Mouse (Mus musculus): ENCODE measurements around the gene Cyp2d22. TPM values are rescaled to one million over a fixed set of nuclear protein-coding genes. Genes with fewer than 3 reads are reported as not detected.

Cyp2d22 gene
- total RNA-seq, 1 experiment from 2014 or later: 0.10 TPM

DNA sequence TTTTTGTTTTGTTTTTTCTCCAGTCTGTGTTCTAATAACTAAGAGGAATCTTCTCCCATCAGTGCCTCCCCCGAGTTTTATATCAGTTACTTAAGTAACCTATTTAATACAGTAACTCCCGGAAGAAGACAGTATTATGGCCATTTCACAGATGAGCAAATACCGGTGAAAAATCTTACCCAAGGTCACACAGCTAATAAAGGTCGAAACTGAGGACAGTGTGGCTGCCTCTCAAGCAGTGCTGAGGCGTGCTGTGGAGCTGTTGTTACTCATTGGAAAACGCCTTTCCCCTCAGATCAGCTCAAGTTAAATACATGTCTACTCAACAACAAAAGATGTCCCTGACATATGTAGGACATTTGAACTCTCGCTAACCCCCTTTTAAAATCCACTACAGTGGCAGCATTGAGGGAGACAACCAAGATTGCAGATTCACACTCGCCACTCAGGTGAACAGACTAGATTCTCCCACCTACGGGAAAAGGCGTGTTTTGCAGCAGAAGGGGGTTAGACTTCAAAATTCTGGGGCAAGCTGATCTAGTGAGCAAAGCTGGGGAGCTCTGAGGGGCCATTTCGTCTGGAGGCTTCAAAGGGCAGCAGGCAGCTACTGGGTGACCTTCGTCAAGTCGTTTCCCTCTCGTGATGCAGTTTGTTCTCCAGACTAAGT, 26.8 kb downstream of the Cyp2d22 start:
- no peak for ATAC-seq (replicated peaks in 1 of 2; ENCODE audit: insufficient read depth in 1 of 2, low FRiP score in 2 of 2, low TSS enrichment in 1 of 2, low read depth in 1 of 2, poor library complexity in 2 of 2, severe bottlenecking in 2 of 2)

- ATAC-seq (replicated peaks in 1 of 2; ENCODE audit: insufficient read depth in 1 of 2, low FRiP score in 2 of 2, low TSS enrichment in 1 of 2, low read depth in 1 of 2, poor library complexity in 2 of 2, severe bottlenecking in 2 of 2): no peak
These were observed 28.6 kb downstream of the Cyp2d22 start for GRCm38 (mm10) chr15:82351480-82351879.

DNA sequence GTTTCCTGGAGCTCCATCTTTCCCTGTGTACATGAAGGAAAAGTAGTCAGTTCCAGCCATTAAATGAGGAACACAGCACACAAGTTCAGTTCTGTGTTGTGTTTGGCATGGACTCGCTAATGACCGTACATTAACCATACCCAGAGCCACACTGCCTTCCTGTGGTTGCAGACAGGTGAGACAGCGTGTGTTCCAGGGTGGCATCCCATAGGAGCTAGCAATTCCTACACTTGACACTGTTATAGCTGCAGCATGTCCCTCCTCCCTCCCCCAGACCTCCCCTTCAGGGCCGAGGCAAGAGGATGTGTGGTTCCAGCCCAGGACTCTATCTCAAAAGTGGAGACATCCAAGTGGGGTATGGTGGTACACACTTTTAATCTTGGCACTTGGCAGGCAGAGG, 29.7 kb downstream of the Cyp2d22 start:
- ATAC-seq (replicated peaks in 1 of 2; ENCODE audit: insufficient read depth in 1 of 2, low FRiP score in 2 of 2, low TSS enrichment in 1 of 2, low read depth in 1 of 2, poor library complexity in 2 of 2, severe bottlenecking in 2 of 2): no peak

DNA sequence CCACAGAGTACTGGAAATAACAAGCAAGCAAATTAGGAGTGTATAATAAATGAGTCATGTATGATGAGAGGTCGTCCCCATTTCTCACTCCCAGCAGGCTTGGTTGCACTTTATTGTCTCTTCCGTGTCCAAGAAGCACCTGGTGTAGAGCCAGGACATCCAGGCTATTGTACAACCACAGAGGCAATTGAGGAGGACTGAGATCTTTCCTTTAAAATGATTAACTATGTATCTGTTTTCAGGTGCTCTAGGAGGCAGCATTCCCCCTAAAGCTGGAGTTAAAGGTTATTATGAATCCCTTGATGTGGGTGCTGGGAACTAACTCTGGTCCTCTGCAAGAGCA, 31.1 kb downstream of the Cyp2d22 start:
- ATAC-seq (replicated peaks in 1 of 2; ENCODE audit: insufficient read depth in 1 of 2, low FRiP score in 2 of 2, low TSS enrichment in 1 of 2, low read depth in 1 of 2, poor library complexity in 2 of 2, severe bottlenecking in 2 of 2): no peak

- no peak for ATAC-seq (replicated peaks in 1 of 2; ENCODE audit: insufficient read depth in 1 of 2, low FRiP score in 2 of 2, low TSS enrichment in 1 of 2, low read depth in 1 of 2, poor library complexity in 2 of 2, severe bottlenecking in 2 of 2)
These were observed 31.6 kb downstream of the Cyp2d22 start for GRCm38 (mm10) chr15:82348258-82348998.

DNA sequence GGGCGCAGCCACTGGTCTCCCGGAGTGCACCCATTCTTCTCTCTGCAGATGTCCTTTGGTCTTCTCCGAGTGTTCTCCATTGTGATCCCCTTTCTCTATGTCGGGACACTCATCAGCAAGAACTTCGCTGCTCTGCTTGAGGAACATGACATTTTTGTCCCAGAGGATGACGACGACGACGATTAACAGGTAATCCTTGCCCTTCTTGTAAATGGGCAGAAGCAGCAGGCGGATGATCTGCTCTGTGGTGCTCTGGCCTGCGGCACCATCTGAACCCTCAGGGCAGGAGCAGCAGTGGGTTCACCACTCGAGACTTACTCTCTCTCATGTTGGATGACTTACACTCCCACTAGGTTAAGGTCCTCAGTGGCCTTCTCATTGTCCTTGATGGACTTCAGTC, 32.2 kb downstream of the Cyp2d22 start:
- no peak for ATAC-seq (replicated peaks in 1 of 2; ENCODE audit: insufficient read depth in 1 of 2, low FRiP score in 2 of 2, low TSS enrichment in 1 of 2, low read depth in 1 of 2, poor library complexity in 2 of 2, severe bottlenecking in 2 of 2)

DNA sequence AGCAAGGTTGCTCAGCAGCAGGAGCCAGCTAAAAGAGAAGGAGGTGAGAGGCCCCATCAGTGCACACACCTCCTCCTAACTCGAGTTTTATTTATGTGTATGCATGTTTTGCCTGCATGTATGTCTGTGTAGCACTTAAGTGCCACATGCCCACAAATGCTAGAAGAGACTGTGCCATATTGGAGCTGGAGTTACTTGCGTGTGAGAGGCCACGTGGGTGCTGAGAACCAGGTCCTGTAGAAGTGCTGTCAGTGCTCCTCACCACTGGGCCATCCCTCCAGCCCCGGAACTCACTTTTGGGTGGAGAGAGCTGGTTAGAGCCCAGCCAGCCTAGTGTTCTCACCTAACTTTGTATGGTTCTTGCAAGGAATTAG, 32.8 kb downstream of the Cyp2d22 start:
- ATAC-seq (replicated peaks in 1 of 2; ENCODE audit: insufficient read depth in 1 of 2, low FRiP score in 2 of 2, low TSS enrichment in 1 of 2, low read depth in 1 of 2, poor library complexity in 2 of 2, severe bottlenecking in 2 of 2): no peak

- ATAC-seq (replicated peaks in 1 of 2; ENCODE audit: insufficient read depth in 1 of 2, low FRiP score in 2 of 2, low TSS enrichment in 1 of 2, low read depth in 1 of 2, poor library complexity in 2 of 2, severe bottlenecking in 2 of 2): no peak
These were observed 33.3 kb downstream of the Cyp2d22 start for GRCm38 (mm10) chr15:82346580-82347302.

DNA sequence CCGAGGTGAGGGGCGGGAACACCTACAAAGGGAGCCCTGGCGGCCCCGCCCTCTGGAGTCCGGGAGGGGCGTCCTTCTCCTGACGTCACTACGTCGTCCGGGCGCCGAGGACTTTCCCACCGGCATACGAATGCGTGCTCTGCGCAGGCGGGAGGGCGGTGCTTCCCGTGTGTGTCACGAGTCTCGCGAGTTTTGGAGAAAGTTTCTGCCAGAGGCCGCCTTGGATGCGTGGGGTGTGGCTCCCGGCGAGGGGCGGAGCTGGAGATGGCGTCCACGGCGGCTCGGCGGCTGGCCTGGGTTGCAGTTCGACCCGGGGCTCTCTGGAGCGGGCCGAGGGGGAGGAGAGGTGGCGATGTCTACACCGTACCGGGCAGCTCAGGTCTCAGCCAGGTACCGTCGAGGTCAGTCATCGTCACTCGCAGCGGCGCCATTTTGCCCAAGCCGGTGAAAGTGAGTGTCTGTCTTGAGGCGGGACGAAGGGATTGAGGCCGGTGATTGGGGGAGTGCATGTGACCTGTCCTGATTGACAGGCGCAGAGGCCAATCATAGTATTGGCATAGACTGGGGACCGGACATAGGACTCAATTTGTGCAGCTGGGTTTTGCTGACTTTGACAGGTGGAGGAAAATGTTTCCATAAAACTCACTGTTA, 34.1 kb downstream of the Cyp2d22 start:
- peak; percentile 77 to 83 for ATAC-seq (replicated peaks in 1 of 2; ENCODE audit: insufficient read depth in 1 of 2, low FRiP score in 2 of 2, low TSS enrichment in 1 of 2, low read depth in 1 of 2, poor library complexity in 2 of 2, severe bottlenecking in 2 of 2)

DNA sequence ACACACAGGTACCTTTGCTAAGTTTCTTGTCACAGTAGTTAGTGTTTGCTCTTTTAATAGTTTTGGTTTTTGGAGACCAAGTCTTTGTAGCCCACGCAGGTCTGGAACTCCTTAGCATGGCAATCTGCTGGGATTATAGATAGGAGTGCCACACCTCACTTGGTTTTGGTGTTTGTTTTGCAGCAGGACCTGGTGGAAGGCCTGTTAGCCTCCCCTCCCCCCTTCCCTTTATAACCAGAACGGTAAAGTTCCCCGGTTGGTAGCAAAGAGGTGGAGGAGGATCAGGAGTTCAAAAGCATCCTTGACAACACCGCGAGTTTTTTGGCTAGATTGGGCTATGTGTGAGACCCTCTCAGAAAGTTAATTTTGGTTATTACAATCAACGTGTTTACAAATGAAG, 35.1 kb downstream of the Cyp2d22 start:
- no peak for ATAC-seq (replicated peaks in 1 of 2; ENCODE audit: insufficient read depth in 1 of 2, low FRiP score in 2 of 2, low TSS enrichment in 1 of 2, low read depth in 1 of 2, poor library complexity in 2 of 2, severe bottlenecking in 2 of 2)

- no peak for ATAC-seq (replicated peaks in 1 of 2; ENCODE audit: insufficient read depth in 1 of 2, low FRiP score in 2 of 2, low TSS enrichment in 1 of 2, low read depth in 1 of 2, poor library complexity in 2 of 2, severe bottlenecking in 2 of 2)
These were observed 36.4 kb downstream of the Cyp2d22 start for GRCm38 (mm10) chr15:82343368-82344287.

DNA sequence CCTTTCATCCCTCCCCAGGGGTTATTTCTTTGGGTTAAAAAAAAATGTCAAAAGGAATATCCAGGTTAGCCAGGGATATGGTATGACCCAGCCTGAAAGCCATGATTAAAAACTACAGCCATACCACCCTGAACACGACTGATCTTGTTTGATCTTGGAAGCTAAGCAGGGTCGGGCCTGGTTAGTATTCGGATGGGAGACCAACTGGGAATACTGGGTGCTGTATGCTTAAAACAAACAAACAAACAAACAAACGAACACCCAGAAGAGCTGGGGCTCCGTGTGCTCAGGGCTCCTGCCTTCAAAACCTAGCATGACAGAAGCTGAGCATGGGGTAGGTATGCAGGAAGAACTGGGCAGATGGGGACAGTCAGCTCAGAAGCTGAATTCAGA, 37.5 kb downstream of the Cyp2d22 start:
- no peak for ATAC-seq (replicated peaks in 1 of 2; ENCODE audit: insufficient read depth in 1 of 2, low FRiP score in 2 of 2, low TSS enrichment in 1 of 2, low read depth in 1 of 2, poor library complexity in 2 of 2, severe bottlenecking in 2 of 2)

DNA sequence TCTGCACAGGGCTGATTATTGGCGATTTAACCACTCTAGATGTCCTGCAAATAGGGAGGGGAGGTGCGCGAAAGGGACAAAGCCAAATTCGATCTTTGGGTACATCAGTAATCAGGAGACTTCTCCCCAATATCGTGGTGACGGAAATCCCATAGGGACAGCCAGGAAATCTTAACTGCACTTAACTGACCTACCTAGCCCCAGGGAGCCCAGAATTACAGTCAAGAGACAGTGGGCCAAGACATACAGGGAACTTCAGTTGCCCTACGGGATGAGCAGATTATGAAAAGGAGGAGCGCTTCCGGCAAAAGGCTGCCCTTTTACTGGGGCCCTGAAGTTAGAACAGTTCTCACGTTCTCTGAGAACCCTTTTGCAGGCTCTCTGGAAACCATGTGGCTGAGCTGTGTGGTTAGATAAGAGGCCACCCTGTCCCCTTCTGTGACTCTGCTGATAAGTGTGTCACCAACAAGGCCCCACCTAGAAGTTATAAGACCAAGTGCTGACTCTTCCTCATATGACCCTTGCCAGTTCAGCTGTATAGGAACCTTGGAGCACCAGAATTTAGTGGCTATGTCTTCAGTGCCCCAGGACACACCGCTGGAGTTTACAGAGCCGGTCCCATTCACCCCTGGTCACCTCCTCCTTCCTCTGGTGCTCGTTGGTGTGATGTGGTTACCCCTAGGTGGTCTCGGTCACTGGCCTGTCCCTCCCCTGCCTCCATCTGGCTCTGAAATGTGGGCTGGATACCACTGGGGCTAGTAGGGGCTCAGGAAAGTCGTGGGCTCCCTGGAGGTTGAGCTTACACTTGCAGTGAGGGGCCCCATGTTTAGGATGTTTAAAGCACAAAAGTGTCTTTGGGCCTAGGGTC, 38.2 kb downstream of the Cyp2d22 start:
- ATAC-seq (replicated peaks in 1 of 2; ENCODE audit: insufficient read depth in 1 of 2, low FRiP score in 2 of 2, low TSS enrichment in 1 of 2, low read depth in 1 of 2, poor library complexity in 2 of 2, severe bottlenecking in 2 of 2): peak; percentile 34 to 40

DNA sequence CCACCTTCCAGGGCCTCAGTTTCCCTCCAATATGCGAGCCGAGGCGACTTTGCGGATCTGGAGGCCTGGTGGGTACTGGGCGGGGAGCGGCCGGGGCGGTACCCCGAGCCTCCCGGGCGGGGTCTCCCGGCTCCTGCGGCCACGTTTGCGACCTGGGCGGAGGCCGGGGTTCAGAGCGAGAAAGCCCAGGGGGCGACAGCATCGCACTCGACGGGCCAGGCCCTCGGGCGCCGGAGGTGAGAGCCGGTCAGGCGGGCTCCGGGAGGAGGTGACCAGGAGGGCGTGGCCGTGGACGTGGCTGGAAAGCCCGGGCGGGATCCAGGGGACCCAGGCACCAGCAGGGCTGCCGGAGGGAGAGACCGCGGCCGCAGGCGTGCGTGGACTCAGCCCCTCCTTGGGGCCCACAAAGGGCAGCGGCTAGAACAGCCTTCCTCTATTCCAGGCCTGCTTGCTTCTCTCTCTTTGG, 39.0 kb downstream of the Cyp2d22 start:
- ATAC-seq (replicated peaks in 1 of 2; ENCODE audit: insufficient read depth in 1 of 2, low FRiP score in 2 of 2, low TSS enrichment in 1 of 2, low read depth in 1 of 2, poor library complexity in 2 of 2, severe bottlenecking in 2 of 2): 0 out of 4 replicates have a peak, but pooled peaks of 1 of the 2 experiments have one; percentile 6

DNA sequence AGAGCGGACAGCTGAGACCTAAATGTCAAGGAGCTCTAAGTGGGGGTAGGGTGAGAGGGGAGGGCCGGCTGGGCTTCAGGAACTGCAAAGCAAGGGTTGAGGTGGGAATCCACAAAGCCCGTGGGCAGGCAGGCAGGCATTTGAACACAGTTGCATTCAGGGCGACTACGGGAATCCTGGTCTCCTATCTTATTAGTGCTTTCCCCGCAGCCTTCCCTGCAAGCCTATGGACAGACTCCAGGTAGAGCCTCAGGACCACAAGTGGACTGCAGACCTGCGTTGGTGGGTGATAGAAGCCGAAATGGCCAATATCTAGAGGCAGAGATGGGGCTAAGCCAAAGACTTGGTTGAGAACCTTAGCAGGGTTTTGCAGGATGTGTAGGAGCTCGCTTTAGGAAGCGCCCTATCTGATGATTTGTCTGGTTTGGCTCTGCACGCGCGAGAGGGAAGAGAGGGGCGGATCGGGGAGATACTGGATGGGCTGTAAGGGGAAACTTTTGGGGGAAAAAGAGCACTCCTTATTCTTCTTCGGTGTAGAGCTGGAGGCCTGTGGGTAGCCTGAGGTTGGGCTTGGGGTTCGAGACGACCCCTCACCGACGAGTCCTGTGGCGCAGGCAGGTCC, 39.5 kb downstream of the Cyp2d22 start:
- no peak for ATAC-seq (replicated peaks in 1 of 2; ENCODE audit: insufficient read depth in 1 of 2, low FRiP score in 2 of 2, low TSS enrichment in 1 of 2, low read depth in 1 of 2, poor library complexity in 2 of 2, severe bottlenecking in 2 of 2)

Measured in hematopoietic stem cell, adult 5-6 weeks (primary cell).